Mouse (Mus musculus): ENCODE measurements around the gene Clec2h. TPM values are rescaled to one million over a fixed set of nuclear protein-coding genes. Genes with fewer than 3 reads are reported as not detected.

Gene Clec2h
- polyA plus RNA-seq, 1 experiment = not detected

DNA sequence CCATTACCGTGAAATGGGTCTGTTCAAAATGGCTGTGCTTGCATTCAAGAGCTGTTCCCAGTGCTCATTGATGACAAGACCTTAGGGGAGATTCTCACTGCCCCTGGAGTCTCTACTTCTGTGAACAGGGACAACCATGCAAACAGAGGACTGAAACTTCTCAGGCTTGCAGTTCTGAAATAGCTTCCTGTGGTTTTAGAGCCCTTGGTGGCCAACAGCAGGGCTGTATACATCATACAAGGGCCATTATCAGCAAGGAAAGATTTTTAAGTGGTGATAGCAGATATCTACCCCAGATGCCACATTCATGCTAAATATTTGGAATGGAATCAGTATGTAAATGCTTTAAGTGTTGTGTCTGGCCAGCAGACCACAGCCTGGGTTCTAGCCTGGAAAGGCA, 9.2 kb upstream of the Clec2h start:
- no peak overlapping the region for H3K4me3 ChIP-seq (ENCODE audit: control insufficient read depth, insufficient read depth, low read length)
- TF ChIP-seq CTCF (IDR thresholded peaks at IDR 0.05; ENCODE audit: borderline replicate concordance, control insufficient read depth, extremely low read depth, insufficient read depth, low read length, poor library complexity) = no peak
- no peak for TF ChIP-seq POLR2A (IDR thresholded peaks at IDR 0.05; ENCODE audit: control insufficient read depth, extremely low read depth, insufficient read depth, low read length, poor library complexity)
- 91% methylated on average over 1 of the region's 1 CpGs for WGBS
- H3K4me1 ChIP-seq (replicated peaks; ENCODE audit: control insufficient read depth, insufficient read depth, low read length) = no peaks in the 10 kb centered on the region
- H3K27ac ChIP-seq (ENCODE audit: control insufficient read depth, insufficient read depth, low read length) = no peak overlapping the region
- no peaks in the 10 kb centered on the region for H3K27me3 ChIP-seq (ENCODE audit: control insufficient read depth, insufficient read depth, low read length)
- DNase-seq = no peak
- H3K36me3 ChIP-seq (ENCODE audit: control insufficient read depth, insufficient read depth, low read length) = no peaks in the 10 kb centered on the region

GRCm38 (mm10) chr6:128661249-128661648, 936 bp upstream of the Clec2h start:
- Histone ChIP-seq H3K4me3 (ENCODE audit: control insufficient read depth, insufficient read depth, low read length) (no peak overlapping the region), H3K4me1 (replicated peaks; ENCODE audit: control insufficient read depth, insufficient read depth, low read length) (no peaks in the 10 kb centered on the region), H3K27ac (ENCODE audit: control insufficient read depth, insufficient read depth, low read length) (no peak overlapping the region), H3K27me3 (ENCODE audit: control insufficient read depth, insufficient read depth, low read length) (no peaks in the 10 kb centered on the region), H3K36me3 (ENCODE audit: control insufficient read depth, insufficient read depth, low read length) (no peaks in the 10 kb centered on the region)
- no peak for TF ChIP-seq CTCF (IDR thresholded peaks at IDR 0.05; ENCODE audit: borderline replicate concordance, control insufficient read depth, extremely low read depth, insufficient read depth, low read length, poor library complexity)
- TF ChIP-seq POLR2A (IDR thresholded peaks at IDR 0.05; ENCODE audit: control insufficient read depth, extremely low read depth, insufficient read depth, low read length, poor library complexity) = no peak
- no peak for DNase-seq
- WGBS = 100% methylated on average over 1 of the region's 1 CpGs

DNA sequence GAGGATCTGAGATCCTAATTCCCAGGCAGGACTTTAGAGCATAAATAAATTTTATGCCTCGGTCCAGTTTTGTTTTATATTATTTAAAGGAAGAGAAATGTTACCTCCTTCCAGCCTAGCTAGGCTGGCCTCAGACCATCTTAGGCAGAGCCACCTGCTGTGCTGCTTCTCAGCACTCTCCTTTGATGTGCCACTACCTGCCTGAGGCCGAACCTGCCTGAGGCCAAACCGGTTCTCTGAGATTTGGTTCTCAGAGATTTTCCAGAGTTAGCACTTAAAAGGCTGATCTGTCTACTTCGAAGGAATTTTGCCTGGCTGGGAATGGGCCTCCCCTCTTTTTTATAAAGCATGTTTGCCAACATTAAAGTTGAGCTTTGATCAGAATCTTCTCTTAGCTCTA, 7.8 kb downstream of the Clec2h start:
- Histone ChIP-seq H3K36me3 (ENCODE audit: control insufficient read depth, insufficient read depth, low read length) (no peaks in the 10 kb centered on the region), H3K27me3 (ENCODE audit: control insufficient read depth, insufficient read depth, low read length) (no peaks in the 10 kb centered on the region), H3K27ac (ENCODE audit: control insufficient read depth, insufficient read depth, low read length) (no peak overlapping the region), H3K4me3 (ENCODE audit: control insufficient read depth, insufficient read depth, low read length) (no peak overlapping the region), H3K4me1 (replicated peaks; ENCODE audit: control insufficient read depth, insufficient read depth, low read length) (no peaks in the 10 kb centered on the region)
- 79% methylated on average over 4 of the region's 4 CpGs for WGBS
- no peak for DNase-seq
- TF ChIP-seq POLR2A (IDR thresholded peaks at IDR 0.05; ENCODE audit: control insufficient read depth, extremely low read depth, insufficient read depth, low read length, poor library complexity) (no peak), CTCF (IDR thresholded peaks at IDR 0.05; ENCODE audit: borderline replicate concordance, control insufficient read depth, extremely low read depth, insufficient read depth, low read length, poor library complexity) (no peak)

DNA sequence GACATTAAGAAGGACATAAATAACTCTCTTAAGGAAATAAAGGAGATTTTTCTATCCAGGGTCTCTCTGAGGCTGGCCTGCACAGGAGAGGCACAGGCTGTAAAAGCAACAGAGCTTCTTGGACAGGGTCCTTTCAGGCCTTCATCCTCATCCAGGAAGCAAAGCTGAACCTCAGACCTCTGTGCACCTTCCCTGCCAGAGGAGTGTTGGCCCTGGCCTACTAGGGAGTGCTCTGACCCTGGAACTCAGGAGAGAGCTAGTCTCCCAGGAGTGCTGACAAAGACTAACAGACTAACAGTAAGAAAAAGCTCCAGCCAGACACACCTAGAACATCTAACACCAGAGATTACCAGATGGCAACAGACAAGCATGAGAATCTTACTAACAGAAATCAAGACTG, 17.4 kb downstream of the Clec2h start:
- no peaks in the 10 kb centered on the region for H3K27me3 ChIP-seq (ENCODE audit: control insufficient read depth, insufficient read depth, low read length)
- TF ChIP-seq POLR2A (IDR thresholded peaks at IDR 0.05; ENCODE audit: control insufficient read depth, extremely low read depth, insufficient read depth, low read length, poor library complexity) (no peak), CTCF (IDR thresholded peaks at IDR 0.05; ENCODE audit: borderline replicate concordance, control insufficient read depth, extremely low read depth, insufficient read depth, low read length, poor library complexity) (no peak)
- H3K4me3 ChIP-seq (ENCODE audit: control insufficient read depth, insufficient read depth, low read length) = no peak overlapping the region
- H3K4me1 ChIP-seq (replicated peaks; ENCODE audit: control insufficient read depth, insufficient read depth, low read length) = no peaks in the 10 kb centered on the region
- DNase-seq = no peak
- no peak overlapping the region for H3K27ac ChIP-seq (ENCODE audit: control insufficient read depth, insufficient read depth, low read length)
- H3K36me3 ChIP-seq (ENCODE audit: control insufficient read depth, insufficient read depth, low read length) = no peaks in the 10 kb centered on the region

GRCm38 (mm10) chr6:128701691-128702090, 39.5 kb downstream of the Clec2h start:
- no peak overlapping the region for H3K4me3 ChIP-seq (ENCODE audit: control insufficient read depth, insufficient read depth, low read length)
- H3K4me1 ChIP-seq (replicated peaks; ENCODE audit: control insufficient read depth, insufficient read depth, low read length) = no peaks in the 10 kb centered on the region
- no peak overlapping the region for H3K27ac ChIP-seq (ENCODE audit: control insufficient read depth, insufficient read depth, low read length)
- TF ChIP-seq CTCF (IDR thresholded peaks at IDR 0.05; ENCODE audit: borderline replicate concordance, control insufficient read depth, extremely low read depth, insufficient read depth, low read length, poor library complexity) (no peak), POLR2A (IDR thresholded peaks at IDR 0.05; ENCODE audit: control insufficient read depth, extremely low read depth, insufficient read depth, low read length, poor library complexity) (no peak)
- H3K27me3 ChIP-seq (ENCODE audit: control insufficient read depth, insufficient read depth, low read length) = no peaks in the 10 kb centered on the region
- no peak for DNase-seq
- WGBS = 86% methylated on average over 3 of the region's 3 CpGs
- no peaks in the 10 kb centered on the region for H3K36me3 ChIP-seq (ENCODE audit: control insufficient read depth, insufficient read depth, low read length)

DNA sequence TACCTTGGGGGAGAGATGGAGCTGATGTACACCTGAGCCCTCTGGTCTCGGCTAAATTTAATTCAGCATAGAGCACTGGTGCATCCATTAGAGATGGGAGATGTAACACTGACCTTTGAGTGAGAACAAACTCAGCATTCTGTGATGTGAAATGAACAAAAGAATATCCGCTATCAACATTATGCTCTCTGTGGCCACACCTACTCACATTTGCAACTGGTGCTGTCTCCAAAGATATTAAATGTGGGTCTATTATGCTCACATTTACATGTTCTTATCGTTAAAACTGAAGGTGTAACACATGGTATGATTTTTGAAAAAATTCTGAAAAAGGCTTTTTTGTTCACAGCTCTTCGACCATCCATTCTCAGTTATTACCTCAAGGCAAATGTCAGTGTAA, 60.8 kb downstream of the Clec2h start, which contains the start of gene Klrb1:
TSS of gene Klrb1 (minus strand) at position 101 of the 400 bp plus-strand sequence.
- Histone ChIP-seq H3K27me3 (ENCODE audit: control insufficient read depth, insufficient read depth, low read length) (no peaks in the 10 kb centered on the region), H3K4me1 (replicated peaks; ENCODE audit: control insufficient read depth, insufficient read depth, low read length) (no peaks in the 10 kb centered on the region; the same call in 1 of the 2 replicates), H3K27ac (ENCODE audit: control insufficient read depth, insufficient read depth, low read length) (no peak within 1 kb of the TSS), H3K36me3 (ENCODE audit: control insufficient read depth, insufficient read depth, low read length) (no peaks in the 10 kb centered on the region), H3K4me3 (ENCODE audit: control insufficient read depth, insufficient read depth, low read length) (no peak within 1 kb of the TSS)
- 94% methylated on average over 4 of the region's 4 CpGs for WGBS
- DNase-seq = no peak
- TF ChIP-seq CTCF (IDR thresholded peaks at IDR 0.05; ENCODE audit: borderline replicate concordance, control insufficient read depth, extremely low read depth, insufficient read depth, low read length, poor library complexity) = no peak

Other genes starting within 250 kb of the Clec2h start
- gene Itfg2, start 237.5 kb upstream of the Clec2h start, polyA plus RNA-seq (2012; rRNA removed) = 55.6 and 56.4 TPM in 2 replicates
- 138 and 139 TPM in 2 replicates for gene Fkbp4, start 223.7 kb upstream of the Clec2h start, polyA plus RNA-seq (2012; rRNA removed)
- 0.03 and 1.5 TPM in 2 replicates for gene Pzp, start 135.7 kb upstream of the Clec2h start, polyA plus RNA-seq (2012; rRNA removed)
- 0.31 and 0.73 TPM in 2 replicates for gene A2ml1, start 80.8 kb upstream of the Clec2h start, polyA plus RNA-seq (2012; rRNA removed)
- 0.52 and 0.67 TPM in 2 replicates for gene Klrb1a, start 38.9 kb upstream of the Clec2h start, polyA plus RNA-seq (2012; rRNA removed)
- not detected in 2 replicates for gene Klrb1, start 60.7 kb downstream of the Clec2h start, polyA plus RNA-seq (2012; rRNA removed)
- 0.96 and 2.6 TPM in 2 replicates for gene Klrb1c, start 126.8 kb downstream of the Clec2h start, polyA plus RNA-seq (2012; rRNA removed)
- gene Gm44511, start 163.9 kb downstream of the Clec2h start, polyA plus RNA-seq (2012; rRNA removed) = 0.59 TPM in 1 of 2 replicates, not detected in the other
- 0.54 and 0.85 TPM in 2 replicates for gene Klrb1b, start 163.9 kb downstream of the Clec2h start, polyA plus RNA-seq (2012; rRNA removed)
- gene Clec2i, start 225.2 kb downstream of the Clec2h start, polyA plus RNA-seq (2012; rRNA removed) = 9.6 and 12.1 TPM in 2 replicates
- 17.8 and 18.6 TPM in 2 replicates for gene BC035044, start 228.7 kb downstream of the Clec2h start, polyA plus RNA-seq (2012; rRNA removed)